Mouse (Mus musculus) olfactory bulb, adult 2 months (tissue): ENCODE results near the gene Lpar3. TPM values are rescaled to one million over a fixed set of nuclear protein-coding genes. Genes with fewer than 3 reads are reported as not detected.

Experiments used
- H3K27ac ChIP-seq: fragments of 200-500 bp; 2 replicates; pipeline ENCODE4 v1.5.1; 2012; ENCODE audit warnings: low read depth, low read length; ENCODE audit not compliant: insufficient read depth
- H3K4me1 ChIP-seq: fragments of 200-500 bp; 2 replicates; pipeline ENCODE4 v1.6.1; 2012; ENCODE audit warnings: low read length; ENCODE audit not compliant: control insufficient read depth, insufficient read depth
- H3K4me3 ChIP-seq: fragments of 200-500 bp; 2 replicates; pipeline ENCODE4 v1.5.1; 2012; ENCODE audit warnings: mild to moderate bottlenecking, low read depth, low read length, moderate library complexity; ENCODE audit not compliant: insufficient read depth
- CTCF ChIP-seq: fragments of 200-500 bp; IDR thresholded peaks from 2 replicates; pipeline ENCODE4 v1.5.1; 2012; ENCODE audit warnings: low read depth, mild to moderate bottlenecking, low read length, moderate library complexity; ENCODE audit not compliant: insufficient read depth
- POLR2A ChIP-seq: fragments of 200-500 bp; IDR thresholded peaks from 2 replicates; pipeline ENCODE4 v1.6.1; 2012; ENCODE audit warnings: mild to moderate bottlenecking, low read depth, low read length, moderate library complexity; ENCODE audit not compliant: insufficient read depth
- WGBS: fragments of 180-500 bp; shearing (Covaris S2); methylation state at CpG from one replicate; pipeline ENCODE4 v1.1.7; 2018; 5-methylcytosine and 5-hydroxymethylcytosine counted together
- polyA plus RNA-seq: library from polyadenylated mRNA; stranded (reverse); fragments of >200 nt; gene quantifications from 2 replicates; pipeline ENCODE4 v1.2.4, GENCODE M21; 2012; ENCODE audit warnings: low replicate concordance; ENCODE audit not compliant: missing spikeins, insufficient read depth, insufficient read length

The Lpar3 gene
- polyA plus RNA-seq, 1 experiment = not detected

GRCm38 (mm10) chr3:146246992-146247391 is 26.2 kb downstream of the Lpar3 start:
- TF ChIP-seq CTCF (no peak), POLR2A (no peak)
- Histone ChIP-seq H3K4me3 (no peak overlapping the region), H3K27ac (no peak overlapping the region), H3K4me1 (no peaks in the 10 kb centered on the region)
- 94% methylated on average over 2 of the region's 2 CpGs for WGBS

DNA sequence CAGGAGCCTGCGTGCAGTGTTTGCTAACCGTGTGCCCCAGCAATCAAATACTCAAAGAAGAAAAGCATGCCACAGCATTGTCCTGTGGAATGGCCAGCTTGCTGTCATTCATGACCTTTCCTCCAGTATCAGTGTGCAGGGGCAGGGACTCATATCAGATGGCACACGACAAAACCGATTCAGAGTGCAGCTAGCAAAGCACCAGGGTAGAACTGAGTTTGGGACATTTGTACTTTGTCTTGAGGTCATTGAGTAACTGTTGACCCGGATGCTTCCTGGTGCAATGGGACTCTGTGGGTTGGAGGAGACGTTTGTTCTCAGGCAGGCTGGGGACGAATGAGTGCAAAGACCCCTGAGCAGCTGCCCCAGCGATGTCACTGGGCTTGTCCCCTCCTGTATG is 29.1 kb downstream of the Lpar3 start:
- H3K4me3 ChIP-seq = no peak overlapping the region
- no peaks in the 10 kb centered on the region for H3K4me1 ChIP-seq
- WGBS = 88% methylated on average over 8 of the region's 8 CpGs
- H3K27ac ChIP-seq = no peak overlapping the region
- TF ChIP-seq CTCF (no peak), POLR2A (no peak)

DNA sequence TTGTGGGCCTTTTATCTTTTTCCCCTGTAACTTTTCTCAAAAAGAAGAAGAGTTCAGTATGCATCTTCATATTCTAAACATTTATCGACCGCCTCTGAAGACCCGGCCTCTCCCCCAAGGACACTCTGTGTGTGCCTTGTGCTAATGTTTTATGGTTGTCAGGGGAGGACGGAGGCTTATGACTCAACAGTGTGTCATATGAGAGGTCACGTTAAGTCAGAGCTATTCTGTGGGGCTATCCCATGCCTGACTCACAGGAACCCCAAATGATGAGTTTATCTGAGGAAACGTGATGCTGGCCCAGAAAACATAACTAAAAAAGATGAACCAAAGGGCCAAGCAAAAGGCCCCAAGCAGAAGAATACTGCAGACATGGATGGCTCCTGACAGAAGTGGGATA is 31.0 kb downstream of the Lpar3 start:
- TF ChIP-seq CTCF = no peak
- TF ChIP-seq POLR2A = no peak
- H3K4me3 ChIP-seq = no peak overlapping the region
- WGBS = 90% methylated on average over 6 of the region's 6 CpGs
- no peak overlapping the region for H3K27ac ChIP-seq
- no peaks in the 10 kb centered on the region for H3K4me1 ChIP-seq

GRCm38 (mm10) chr3:146253736-146254320 is 33.1 kb downstream of the Lpar3 start:
- Histone ChIP-seq H3K4me1 (no peaks in the 10 kb centered on the region), H3K27ac (no peak overlapping the region), H3K4me3 (no peak overlapping the region)
- WGBS = 64% methylated on average over 3 of the region's 3 CpGs
- no peak for TF ChIP-seq POLR2A
- TF ChIP-seq CTCF = no peak

DNA sequence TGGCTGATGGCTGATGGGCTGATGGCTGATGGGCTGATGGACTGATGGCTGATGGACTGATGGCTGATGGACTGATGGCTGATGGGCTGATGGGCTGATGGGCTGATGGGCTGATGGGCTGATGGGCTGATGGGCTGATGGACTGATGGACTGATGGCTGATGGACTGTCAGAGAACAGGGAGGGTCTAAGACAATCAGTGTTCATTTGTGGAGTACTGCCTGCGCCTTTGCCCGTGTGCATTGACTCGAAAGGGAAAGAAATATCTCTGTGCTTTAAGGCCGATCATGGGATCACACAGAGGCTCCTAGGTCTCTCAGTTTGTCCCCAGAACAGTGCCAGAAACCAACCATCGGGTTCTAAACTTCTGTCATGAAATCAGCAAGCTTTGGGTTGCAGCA is 34.4 kb downstream of the Lpar3 start:
- 94% methylated on average over 5 of the region's 5 CpGs for WGBS
- no peak for TF ChIP-seq POLR2A
- no peak for TF ChIP-seq CTCF
- no peaks in the 10 kb centered on the region for H3K4me1 ChIP-seq
- H3K27ac ChIP-seq = no peak overlapping the region
- no peak overlapping the region for H3K4me3 ChIP-seq

DNA sequence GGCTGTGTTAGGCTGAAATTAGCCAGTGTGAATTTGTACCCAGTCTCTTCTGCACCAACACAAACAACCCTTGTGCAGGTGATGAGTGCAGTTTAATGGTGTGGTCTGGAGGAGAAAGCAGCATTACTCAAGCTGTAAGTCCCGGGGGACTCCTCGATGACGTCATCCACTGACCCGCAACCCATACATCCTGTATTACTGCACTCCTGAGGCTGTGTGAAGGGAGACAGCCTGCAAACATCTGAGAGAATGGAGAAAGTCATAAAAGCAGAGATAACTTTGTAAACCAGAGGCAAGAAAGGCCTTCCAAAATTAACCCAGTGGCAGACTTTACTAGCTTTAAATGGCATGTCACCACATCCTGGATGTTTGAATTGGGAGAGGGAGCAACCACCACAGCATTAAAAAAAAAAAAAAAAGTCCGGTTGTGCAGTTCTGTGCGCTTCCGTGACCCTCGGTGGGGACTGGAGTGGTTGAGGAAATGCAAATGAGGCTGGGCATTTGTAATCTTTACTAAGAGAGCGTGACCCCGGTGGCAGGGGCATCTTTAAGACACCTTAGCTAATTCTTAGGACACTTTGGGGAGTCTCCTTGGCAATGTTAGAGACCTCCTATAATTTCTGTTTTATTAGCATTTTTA is 36.8 kb downstream of the Lpar3 start:
- no peak for TF ChIP-seq CTCF
- TF ChIP-seq POLR2A = no peak
- WGBS = 82% methylated on average over 10 of the region's 10 CpGs
- H3K27ac ChIP-seq = no peak overlapping the region
- no peaks in the 10 kb centered on the region for H3K4me1 ChIP-seq
- H3K4me3 ChIP-seq = no peak overlapping the region

DNA sequence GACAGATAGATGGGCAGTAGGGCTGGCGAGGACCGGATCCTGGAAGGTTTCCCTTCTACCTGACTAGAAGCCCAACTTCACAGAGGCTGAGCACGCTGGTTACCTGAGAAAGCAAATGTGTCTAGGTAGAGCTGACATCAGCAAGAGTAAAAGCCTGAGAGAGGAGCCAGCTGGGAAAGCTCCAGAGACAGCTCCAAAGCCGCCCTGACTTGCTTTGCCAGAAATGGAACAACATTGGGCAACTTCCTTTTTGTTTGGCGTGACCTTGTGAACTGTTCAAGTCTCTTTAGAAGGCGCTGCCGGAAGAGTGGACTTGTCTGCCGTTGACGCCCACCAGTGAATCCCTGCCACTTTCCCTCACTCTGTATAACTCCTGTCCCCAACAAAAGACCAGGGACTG is 39.4 kb downstream of the Lpar3 start:
- Histone ChIP-seq H3K4me1 (no peaks in the 10 kb centered on the region), H3K27ac (no peak overlapping the region), H3K4me3 (no peak overlapping the region)
- WGBS = 90% methylated on average over 9 of the region's 9 CpGs
- no peak for TF ChIP-seq POLR2A
- TF ChIP-seq CTCF = no peak

DNA sequence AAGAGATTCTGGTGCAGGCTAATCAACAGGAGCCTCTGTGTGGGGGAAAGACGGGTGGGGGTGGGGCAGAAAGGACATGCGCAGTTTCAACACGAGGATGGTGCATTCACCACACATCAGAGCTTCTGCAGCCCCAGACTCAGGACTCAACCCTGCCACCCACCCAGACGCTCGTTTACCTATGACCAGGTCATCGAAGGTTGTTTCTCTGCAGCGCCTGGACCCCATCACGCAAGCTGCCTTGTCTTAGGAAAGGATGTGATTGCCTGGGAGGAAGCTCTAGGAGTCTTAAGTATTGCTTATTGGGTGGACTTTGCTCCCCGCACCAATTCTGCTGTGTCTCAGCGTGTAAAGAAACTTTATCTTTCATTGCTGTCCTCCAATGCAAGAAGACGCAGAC is 40.1 kb downstream of the Lpar3 start:
- TF ChIP-seq CTCF = no peak
- Histone ChIP-seq H3K4me1 (no peaks in the 10 kb centered on the region), H3K27ac (no peak overlapping the region), H3K4me3 (no peak overlapping the region)
- 94% methylated on average over 11 of the region's 11 CpGs for WGBS

DNA sequence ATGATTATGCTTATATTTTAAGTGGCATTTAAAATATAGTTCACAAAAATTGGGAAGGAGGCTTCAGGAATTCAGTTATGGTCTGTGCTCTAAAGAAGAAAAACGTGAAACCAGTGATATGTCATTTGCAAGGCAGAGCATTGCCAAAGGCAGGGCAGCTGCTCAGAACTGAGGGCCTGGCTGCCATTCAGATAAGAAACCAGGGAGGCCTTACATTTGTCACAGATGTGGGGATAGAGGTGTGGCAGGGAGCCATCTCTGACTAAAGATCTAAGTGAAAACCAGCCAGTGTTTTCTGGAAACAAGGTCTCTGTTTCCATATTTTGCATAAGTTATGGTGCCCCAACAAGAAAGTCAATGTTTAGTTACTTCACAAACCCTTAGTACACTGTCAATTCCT is 41.8 kb downstream of the Lpar3 start:
- Histone ChIP-seq H3K4me1 (no peaks in the 10 kb centered on the region; the same call in 1 of the 2 replicates), H3K27ac (no peak overlapping the region), H3K4me3 (no peak overlapping the region)
- TF ChIP-seq POLR2A = no peak
- no peak for TF ChIP-seq CTCF
- 58% methylated on average over 1 of the region's 1 CpGs for WGBS

DNA sequence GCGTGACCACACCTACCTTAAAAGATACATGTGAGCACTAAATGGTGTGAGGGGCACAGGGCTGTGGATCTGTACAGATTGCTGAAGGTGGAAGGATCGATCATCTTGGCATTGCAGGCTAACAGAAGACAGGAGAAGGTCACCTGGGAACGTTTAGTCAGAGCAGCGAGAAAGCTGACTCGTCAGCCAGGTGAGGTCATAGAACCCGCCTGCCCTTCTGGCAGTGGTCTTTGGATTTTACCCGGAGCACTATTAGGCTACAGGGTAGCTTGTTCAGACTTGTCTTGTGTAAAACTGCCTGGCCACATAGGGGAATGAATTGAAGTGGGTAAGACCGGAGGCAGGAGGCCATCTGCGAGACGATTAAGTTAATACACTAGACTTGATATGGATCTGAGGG is 43.4 kb downstream of the Lpar3 start:
- H3K4me1 ChIP-seq = peaks cover 2% of the 10 kb centered on the region
- no peak overlapping the region for H3K27ac ChIP-seq
- TF ChIP-seq POLR2A = no peak
- TF ChIP-seq CTCF = no peak
- no peak overlapping the region for H3K4me3 ChIP-seq
- 93% methylated on average over 10 of the region's 10 CpGs for WGBS
